Mouse (Mus musculus) hindlimb bud, embryonic 11.5 days (tissue): Measurements from ENCODE around the gene Art1.
A peak's percentile ranks its signal among the peaks of the same experiment; 100 is the strongest.

Experiments
- DNase-seq: peaks from one replicate; pipeline ENCODE4 v3.0.0-alpha.2; 2012; ENCODE audit warnings: low read depth, low spot score; ENCODE audit errors: extremely low spot score

Art1 gene

DNA sequence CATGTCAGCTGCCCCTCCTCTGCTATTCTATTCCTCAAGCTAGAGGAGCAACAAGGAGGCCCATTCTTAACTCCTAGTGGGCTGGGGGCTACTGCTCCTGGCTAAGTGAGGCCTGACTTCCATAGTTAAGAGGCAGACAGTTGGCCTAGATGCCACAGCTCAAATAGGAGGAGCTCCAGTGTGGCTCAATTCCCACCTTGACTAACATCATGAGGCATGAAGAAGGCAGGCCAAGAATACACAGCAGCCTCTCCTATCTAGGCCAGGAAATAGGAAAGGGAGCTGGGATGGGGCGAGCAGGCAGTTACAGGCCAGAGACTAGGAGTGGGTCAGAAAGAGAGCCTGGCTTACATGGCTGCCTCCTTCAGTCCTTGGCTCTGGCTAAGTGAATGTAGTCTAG is 6.7 kb downstream of the Art1 start:
- no peak for DNase-seq

GRCm38 (mm10) chr7:102109171-102109570 is 7.6 kb downstream of the Art1 start, which contains the start of gene Art5:
Art5 (minus strand) TSS chr7:102109489.
- no peak for DNase-seq

GRCm38 (mm10) chr7:102109746-102110145 is 8.2 kb downstream of the Art1 start:
- DNase-seq = no peak

GRCm38 (mm10) chr7:102113151-102113729 is 11.7 kb downstream of the Art1 start:
- DNase-seq = no peak

- DNase-seq = no peak
Measured at GRCm38 (mm10) chr7:102116579-102117331, 15.2 kb downstream of the Art1 start, which contains the start of gene Chrna10. Chrna10 (minus strand) TSS chr7:102116828.

- DNase-seq = no peak
Measured at GRCm38 (mm10) chr7:102117382-102117781, 15.8 kb downstream of the Art1 start.

GRCm38 (mm10) chr7:102120326-102120725 is 18.8 kb downstream of the Art1 start:
- DNase-seq = no peak

- DNase-seq = no peak
Measured at GRCm38 (mm10) chr7:102132395-102132794, 30.9 kb downstream of the Art1 start.

DNA sequence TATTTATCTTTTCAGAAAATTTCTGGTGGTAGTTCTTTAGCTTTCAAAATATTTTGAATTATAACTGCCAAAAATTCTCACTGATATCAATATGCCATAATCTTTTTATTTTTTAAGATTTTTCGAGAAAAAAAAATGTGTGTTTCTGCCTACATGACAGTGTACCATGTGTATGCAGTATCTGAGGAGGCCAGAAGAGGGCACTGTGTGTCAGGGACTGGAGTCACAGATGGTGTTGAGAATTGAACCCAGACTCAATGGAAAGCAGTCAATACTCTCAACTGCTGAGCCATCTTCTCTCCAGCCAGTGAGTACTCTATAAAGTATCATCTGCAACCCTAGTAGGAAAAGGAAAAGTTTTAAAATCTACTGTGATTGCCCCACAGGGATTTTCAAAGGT is 35.9 kb downstream of the Art1 start:
- DNase-seq = peak; percentile 14

- no peak for DNase-seq
Measured at GRCm38 (mm10) chr7:102137898-102138297, 36.4 kb downstream of the Art1 start.

DNA sequence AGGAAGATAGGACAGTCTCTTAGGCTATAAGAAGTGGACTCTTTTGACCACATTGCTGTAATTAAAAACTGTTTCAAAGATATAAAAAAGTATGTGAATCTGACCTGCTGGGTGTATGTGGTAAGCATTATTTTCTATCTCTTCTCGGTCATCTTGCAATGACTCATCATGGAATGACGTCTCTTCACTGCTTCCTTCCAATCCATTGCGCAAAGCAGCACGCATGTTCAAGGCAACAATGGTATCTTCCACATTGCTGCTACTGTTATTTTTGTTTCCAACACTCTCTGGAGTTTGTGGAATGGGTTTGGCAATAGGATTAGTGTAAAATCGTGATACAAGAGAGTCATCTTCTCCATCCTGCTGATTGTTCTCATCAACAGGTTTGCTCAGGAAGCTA is 52.1 kb downstream of the Art1 start:
- DNase-seq = no peak
